Mouse (Mus musculus) heart, postnatal 0 days (tissue): Measurements from ENCODE around the gene Mrpl35. TPM values are rescaled to one million over a fixed set of nuclear protein-coding genes. Genes with fewer than 3 reads are reported as not detected.

ENCODE experiments used
- ATAC-seq: fragments of 200-750 bp; cut with Nextera tagmentation; 2 replicates; pipeline ENCODE4 v1.8.0; 2017; ENCODE audit warnings: low read depth, moderate number of reproducible peaks, moderate library complexity; ENCODE audit not compliant: insufficient read depth
- DNase-seq: peaks from one replicate; pipeline ENCODE4 v3.0.0-alpha.2; 2016; ENCODE audit warnings: low spot score
- H3K27ac ChIP-seq: fragments of 300-500 bp; sonication (generic); 2 replicates; pipeline ENCODE4 v1.5.1; 2014; ENCODE audit warnings: low read depth, mild to moderate bottlenecking
- H3K27me3 ChIP-seq: fragments of 300-500 bp; sonication (generic); 2 replicates; pipeline ENCODE4 v1.6.1; 2014; ENCODE audit warnings: low read length, mixed read lengths; ENCODE audit not compliant: control insufficient read depth, insufficient read depth
- H3K36me3 ChIP-seq: fragments of 300-500 bp; sonication (generic); replicated peaks from 2 replicates; pipeline ENCODE4 v1.6.1; 2014; ENCODE audit warnings: low read length, mixed read lengths; ENCODE audit not compliant: control insufficient read depth, insufficient read depth
- H3K4me1 ChIP-seq: fragments of 300-500 bp; sonication (generic); 2 replicates; pipeline ENCODE4 v1.6.1; 2014; ENCODE audit warnings: antibody characterized with exemption; ENCODE audit not compliant: control insufficient read depth, insufficient read depth
- H3K4me2 ChIP-seq: fragments of 300-500 bp; sonication (generic); 2 replicates; pipeline ENCODE4 v1.6.1; 2014; ENCODE audit warnings: low read depth, mild to moderate bottlenecking, low read length, moderate library complexity
- H3K4me3 ChIP-seq: fragments of 300-500 bp; sonication (generic); 2 replicates; pipeline ENCODE4 v1.5.1; 2014; ENCODE audit warnings: low read depth, low read length
- H3K9ac ChIP-seq: fragments of 300-500 bp; sonication (generic); replicated peaks from 2 replicates; pipeline ENCODE4 v1.6.1; 2014; ENCODE audit warnings: low read depth, low read length, mixed read lengths
- H3K9me3 ChIP-seq: fragments of 300-500 bp; sonication (generic); replicated peaks from 2 replicates; pipeline ENCODE4 v1.6.1; 2016; ENCODE audit warnings: low read length; ENCODE audit not compliant: control insufficient read depth
- CTCF ChIP-seq: IDR thresholded peaks from 2 replicates; pipeline ENCODE4 v1.5.1; 2016; ENCODE audit warnings: antibody characterized with exemption, control low read depth, low read depth
- EP300 ChIP-seq: IDR thresholded peaks from 2 replicates; pipeline ENCODE4 v1.6.1; 2016; ENCODE audit warnings: antibody characterized with exemption, low read depth
- WGBS: fragments of 180-500 bp; shearing (Covaris S2); extraction: QIAGEN DNeasy Blood & Tissue Kit; methylation state at CpG from one replicate; pipeline ENCODE4 v1.1.7; 2014; 5-methylcytosine and 5-hydroxymethylcytosine counted together
- polyA plus RNA-seq: library from polyadenylated mRNA; unstranded; fragments of >200 nt; fragmentation: Nextera tagmentation; extraction: Ambion mirVana; gene quantifications from 2 replicates; pipeline ENCODE4 v1.2.1, GENCODE M21; 2015
- total RNA-seq: library from RNA; depleted of rRNA; stranded (reverse); fragments of >200 nt; gene quantifications from 2 replicates; pipeline ENCODE4 v1.2.3, GENCODE M21; 2014; ENCODE audit warnings: low replicate concordance

Mrpl35 gene
- total and polyA plus RNA-seq, 2 experiments from 2014 or later: 8.9 to 92.1 TPM

GRCm38 (mm10) chr6:71823961-71824360 is 2.8 kb downstream of the Mrpl35 start:
- TF ChIP-seq EP300 (no peak), CTCF (no peak)
- Histone ChIP-seq H3K9me3 (no peaks in the 10 kb centered on the region), H3K36me3 (0 out of 2 replicates have a peak, but pooled peaks cover 2% of the 10 kb centered on the region), H3K27ac (0 out of 2 replicates have a peak overlapping the region, but pooled peaks have one; percentile 11), H3K4me2 (peak overlapping the region; percentile 71), H3K9ac (peak overlapping the region; percentile 57), H3K4me1 (peaks cover 17% of the 10 kb centered on the region; the same call in 1 of the 2 replicates), H3K27me3 (no peaks in the 10 kb centered on the region), H3K4me3 (peak overlapping the region; percentile 64)
- 19% methylated on average over 3 of the region's 3 CpGs for WGBS
- DNase-seq (no peak), ATAC-seq (no peak)

GRCm38 (mm10) chr6:71823488-71823887 is 3.3 kb downstream of the Mrpl35 start:
- ATAC-seq (peak; percentile 92), DNase-seq (peak; percentile 93)
- Histone ChIP-seq H3K36me3 (peaks cover 7% of the 10 kb centered on the region; the same call in 1 of the 2 replicates), H3K27ac (peak overlapping the region; percentile 40), H3K9me3 (no peaks in the 10 kb centered on the region), H3K9ac (peak overlapping the region; percentile 57), H3K4me3 (peak overlapping the region; percentile 64), H3K4me1 (peaks cover 17% of the 10 kb centered on the region; the same call in 1 of the 2 replicates), H3K4me2 (peak overlapping the region; percentile 71), H3K27me3 (no peaks in the 10 kb centered on the region)
- TF ChIP-seq EP300: no peak
- no peak for TF ChIP-seq CTCF
- WGBS: under 1% methylated on average over 19 of the region's 19 CpGs

- Histone ChIP-seq H3K4me2 (peak overlapping the region; percentile 71), H3K36me3 (peaks cover 11% of the 10 kb centered on the region), H3K4me1 (peaks cover 17% of the 10 kb centered on the region; the same call in 1 of the 2 replicates), H3K9me3 (no peaks in the 10 kb centered on the region), H3K4me3 (peak overlapping the region; percentile 64), H3K27me3 (no peaks in the 10 kb centered on the region), H3K9ac (peak overlapping the region; percentile 57), H3K27ac (peak overlapping the region; percentile 40)
- TF ChIP-seq EP300: no peak
- no peak for TF ChIP-seq CTCF
- 1% methylated on average over 7 of the region's 7 CpGs for WGBS
- DNase-seq: peak; percentile 16
- no peak; the same call in 1 of the 2 replicates for ATAC-seq
Observed at GRCm38 (mm10) chr6:71823085-71823484, 3.7 kb downstream of the Mrpl35 start.

GRCm38 (mm10) chr6:71819764-71820292 is 6.9 kb downstream of the Mrpl35 start:
- Histone ChIP-seq H3K27ac (no peak overlapping the region), H3K27me3 (no peaks in the 10 kb centered on the region), H3K4me3 (no peak overlapping the region), H3K4me2 (no peak overlapping the region), H3K9me3 (no peaks in the 10 kb centered on the region), H3K9ac (no peak overlapping the region), H3K4me1 (peaks cover 17% of the 10 kb centered on the region; the same call in 1 of the 2 replicates), H3K36me3 (peaks cover 42% of the 10 kb centered on the region)
- no peak for ATAC-seq
- DNase-seq: no peak
- TF ChIP-seq EP300: no peak
- TF ChIP-seq CTCF: no peak
- WGBS: 90% methylated on average over 5 of the region's 5 CpGs

- Histone ChIP-seq H3K36me3 (peaks cover 63% of the 10 kb centered on the region), H3K4me2 (no peak overlapping the region), H3K4me1 (no peaks in the 10 kb centered on the region), H3K27me3 (no peaks in the 10 kb centered on the region), H3K9ac (no peak overlapping the region), H3K9me3 (no peaks in the 10 kb centered on the region), H3K27ac (no peak overlapping the region), H3K4me3 (no peak overlapping the region)
- no peak for TF ChIP-seq CTCF
- TF ChIP-seq EP300: no peak
- ATAC-seq (no peak), DNase-seq (no peak)
- 68% methylated on average over 2 of the region's 2 CpGs for WGBS
Observed at GRCm38 (mm10) chr6:71812820-71813219, 13.9 kb downstream of the Mrpl35 start.

GRCm38 (mm10) chr6:71809890-71810289 is 16.9 kb downstream of the Mrpl35 start:
- no peak overlapping the region for H3K27ac ChIP-seq
- H3K4me1 ChIP-seq: peaks cover 12% of the 10 kb centered on the region; the same call in 1 of the 2 replicates
- peaks cover 36% of the 10 kb centered on the region for H3K36me3 ChIP-seq
- no peak for ATAC-seq
- TF ChIP-seq EP300 (no peak), CTCF (no peak)
- H3K9ac ChIP-seq: no peak overlapping the region
- 93% methylated on average over 9 of the region's 9 CpGs for WGBS
- H3K9me3 ChIP-seq: no peaks in the 10 kb centered on the region
- no peaks in the 10 kb centered on the region for H3K27me3 ChIP-seq
- H3K4me3 ChIP-seq: no peak overlapping the region
- no peak overlapping the region for H3K4me2 ChIP-seq
- no peak for DNase-seq
